Mouse (Mus musculus) liver, embryonic 11.5 days (tissue): ENCODE results near the gene Hoxc4. TPM values are rescaled to one million over a fixed set of nuclear protein-coding genes. Genes with fewer than 3 reads are reported as not detected.

Experiments
- ATAC-seq: fragments of 200-750 bp; cut with Nextera tagmentation; replicated peaks from 2 replicates; pipeline ENCODE4 v1.8.0; 2017; ENCODE audit warnings: moderate number of reproducible peaks, mild to moderate bottlenecking, moderate TSS enrichment, moderate library complexity; ENCODE audit not compliant: low FRiP score
- DNase-seq: peaks from one replicate; pipeline ENCODE4 v3.0.0-alpha.2; 2017; ENCODE audit warnings: low spot score
- H3K27ac ChIP-seq: fragments of 300-500 bp; sonication (generic); 2 replicates; pipeline ENCODE4 v1.5.1; 2014; ENCODE audit warnings: mild to moderate bottlenecking, low read depth, low read length, control low read depth
- H3K27me3 ChIP-seq: fragments of 300-500 bp; sonication (generic); replicated peaks from 2 replicates; pipeline ENCODE4 v1.6.1; 2014; ENCODE audit warnings: low read length, mixed read lengths; ENCODE audit not compliant: control insufficient read depth, insufficient read depth
- H3K36me3 ChIP-seq: fragments of 300-500 bp; sonication (generic); 2 replicates; pipeline ENCODE4 v1.6.1; 2014; ENCODE audit warnings: mild to moderate bottlenecking, low read length, moderate library complexity, mixed read lengths; ENCODE audit not compliant: control insufficient read depth, insufficient read depth
- H3K4me1 ChIP-seq: fragments of 300-500 bp; sonication (generic); replicated peaks from 2 replicates; pipeline ENCODE4 v1.6.1; 2014; ENCODE audit warnings: low read length, mixed read lengths; ENCODE audit not compliant: control insufficient read depth, insufficient read depth
- H3K4me2 ChIP-seq: fragments of 300-500 bp; sonication (generic); 2 replicates; pipeline ENCODE4 v1.6.1; 2014; ENCODE audit warnings: mild to moderate bottlenecking, control low read depth, moderate library complexity
- H3K4me3 ChIP-seq: fragments of 300-500 bp; sonication (generic); 2 replicates; pipeline ENCODE4 v1.5.1; 2014; ENCODE audit warnings: low read depth, low read length, control low read depth
- H3K9ac ChIP-seq: fragments of 300-500 bp; sonication (generic); 2 replicates; pipeline ENCODE4 v1.6.1; 2014; ENCODE audit warnings: low read depth, low read length, control low read depth
- H3K9me3 ChIP-seq: fragments of 300-500 bp; sonication (generic); 2 replicates; pipeline ENCODE4 v1.6.1; 2016; ENCODE audit warnings: low read length, inconsistent platforms, mixed read lengths; ENCODE audit not compliant: control insufficient read depth
- WGBS: fragments of 180-500 bp; shearing (Covaris S2); extraction: QIAGEN DNeasy Blood & Tissue Kit; methylation state at CpG from one replicate; pipeline ENCODE4 v1.1.7; 2014; 5-methylcytosine and 5-hydroxymethylcytosine counted together
- polyA plus RNA-seq: library from polyadenylated mRNA; unstranded; fragments of >200 nt; fragmentation: Nextera tagmentation; extraction: Ambion mirVana; gene quantifications from 2 replicates; pipeline ENCODE4 v1.2.1, GENCODE M21; 2014

The Hoxc4 gene
- polyA plus RNA-seq, 1 experiment from 2014 or later = 6.2 TPM

- peak overlapping the region; percentile 59 for H3K4me2 ChIP-seq
- H3K9ac ChIP-seq = no peak overlapping the region
- H3K4me3 ChIP-seq = peak overlapping the region; percentile 42
- ATAC-seq (no peak), DNase-seq (no peak)
- peaks cover 99% of the 10 kb centered on the region for H3K27me3 ChIP-seq
- H3K9me3 ChIP-seq = no peaks in the 10 kb centered on the region
- H3K36me3 ChIP-seq = no peaks in the 10 kb centered on the region
- H3K27ac ChIP-seq = no peak overlapping the region
- H3K4me1 ChIP-seq = no peaks in the 10 kb centered on the region
- 5% methylated on average over 17 of the region's 17 CpGs for WGBS
Measured at GRCm38 (mm10) chr15:103013238-103013984, 5.3 kb upstream of the Hoxc4 start.

DNA sequence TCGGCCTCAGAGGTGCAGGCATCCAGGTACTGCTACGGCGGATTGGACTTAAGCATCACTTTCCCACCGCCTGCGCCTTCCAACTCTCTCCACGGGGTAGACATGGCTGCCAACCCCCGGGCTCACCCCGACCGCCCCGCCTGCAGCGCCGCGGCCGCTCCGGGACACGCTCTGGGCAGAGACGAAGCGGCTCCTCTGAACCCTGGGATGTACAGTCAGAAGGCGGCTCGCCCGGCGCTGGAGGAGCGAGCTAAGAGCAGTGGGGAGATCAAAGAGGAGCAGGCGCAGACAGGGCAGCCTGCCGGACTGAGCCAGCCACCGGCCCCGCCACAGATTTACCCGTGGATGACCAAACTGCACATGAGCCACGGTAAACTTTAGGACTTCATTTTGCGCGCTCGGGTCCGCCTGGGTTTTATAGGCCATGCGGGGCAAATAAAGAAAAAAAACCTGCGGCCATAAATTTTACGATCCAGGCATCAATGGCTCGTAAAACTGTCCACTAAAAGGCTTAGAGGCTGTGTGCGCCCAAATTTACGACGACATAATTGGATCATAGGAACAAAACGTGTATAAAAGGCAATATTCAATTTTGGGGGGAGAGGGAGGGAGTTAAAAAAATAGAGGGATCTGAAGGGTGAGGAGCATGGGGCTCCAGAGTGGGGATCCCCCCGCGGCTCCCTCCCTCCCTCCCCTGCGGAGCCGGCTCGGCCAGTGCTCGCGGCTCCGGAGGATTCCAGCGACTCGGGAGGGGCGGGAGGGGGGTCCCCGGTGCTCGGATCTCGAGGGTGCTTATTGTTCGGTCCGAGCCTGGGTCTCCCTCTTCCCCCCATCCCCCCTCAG lies 4.3 kb upstream of the Hoxc4 start:
- no peaks in the 10 kb centered on the region for H3K9me3 ChIP-seq
- peaks cover 99% of the 10 kb centered on the region for H3K27me3 ChIP-seq
- H3K9ac ChIP-seq = peak overlapping the region; percentile 52
- peak overlapping the region; percentile 54; the same call in 1 of the 2 replicates for H3K27ac ChIP-seq
- H3K4me3 ChIP-seq = peak overlapping the region; percentile 42
- no peaks in the 10 kb centered on the region for H3K4me1 ChIP-seq
- DNase-seq (no peak), ATAC-seq (no peak)
- 3% methylated on average over 45 of the region's 57 CpGs for WGBS
- H3K36me3 ChIP-seq = no peaks in the 10 kb centered on the region
- peak overlapping the region; percentile 59 for H3K4me2 ChIP-seq

DNA sequence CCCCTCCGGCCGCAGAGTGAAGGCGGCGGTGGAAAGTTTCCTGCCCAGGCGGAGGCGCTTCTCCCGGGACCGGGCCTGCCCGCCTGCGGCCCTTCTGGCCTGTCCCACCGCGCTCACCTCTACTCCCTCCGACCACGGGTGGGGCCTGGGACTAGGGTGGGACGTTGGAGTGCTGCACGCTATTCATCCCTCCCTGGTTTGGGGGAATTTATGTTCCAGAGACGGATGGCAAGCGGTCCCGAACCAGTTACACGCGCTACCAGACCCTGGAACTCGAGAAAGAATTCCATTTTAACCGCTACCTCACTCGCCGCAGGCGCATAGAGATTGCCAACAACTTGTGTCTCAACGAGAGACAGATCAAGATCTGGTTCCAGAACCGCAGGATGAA lies 3.7 kb upstream of the Hoxc4 start:
- no peak for DNase-seq
- Histone ChIP-seq H3K4me3 (peak overlapping the region; percentile 42), H3K9ac (peak overlapping the region; percentile 52), H3K27me3 (peaks cover 99% of the 10 kb centered on the region), H3K4me1 (no peaks in the 10 kb centered on the region), H3K4me2 (peak overlapping the region; percentile 59), H3K9me3 (no peaks in the 10 kb centered on the region), H3K36me3 (no peaks in the 10 kb centered on the region), H3K27ac (peak overlapping the region; percentile 32; the same call in 1 of the 2 replicates)
- under 1% methylated on average over 28 of the region's 28 CpGs for WGBS
- no peak for ATAC-seq

- H3K27me3 ChIP-seq = peaks cover 99% of the 10 kb centered on the region
- ATAC-seq (no peak), DNase-seq (no peak)
- H3K4me3 ChIP-seq = peak overlapping the region; percentile 42
- 0 out of 2 replicates have a peak overlapping the region, but pooled peaks have one; percentile 32 for H3K27ac ChIP-seq
- WGBS = 6% methylated on average over 19 of the region's 19 CpGs
- peak overlapping the region; percentile 9; the same call in 1 of the 2 replicates for H3K9ac ChIP-seq
- H3K4me1 ChIP-seq = no peaks in the 10 kb centered on the region
- H3K36me3 ChIP-seq = no peaks in the 10 kb centered on the region
- no peaks in the 10 kb centered on the region for H3K9me3 ChIP-seq
- H3K4me2 ChIP-seq = peak overlapping the region; percentile 59
Measured at GRCm38 (mm10) chr15:103015406-103016166, 3.1 kb upstream of the Hoxc4 start.

- ATAC-seq (no peak), DNase-seq (no peak)
- H3K9me3 ChIP-seq = no peaks in the 10 kb centered on the region
- H3K27me3 ChIP-seq = peaks cover 95% of the 10 kb centered on the region
- under 1% methylated on average over 8 of the region's 8 CpGs for WGBS
- H3K4me3 ChIP-seq = no peak overlapping the region
- H3K36me3 ChIP-seq = no peaks in the 10 kb centered on the region
- no peaks in the 10 kb centered on the region for H3K4me1 ChIP-seq
- H3K9ac ChIP-seq = no peak overlapping the region
- H3K4me2 ChIP-seq = peak overlapping the region; percentile 15; the same call in 1 of the 2 replicates
- no peak overlapping the region for H3K27ac ChIP-seq
Measured at GRCm38 (mm10) chr15:103020899-103021418, 2.2 kb downstream of the Hoxc4 start.

DNA sequence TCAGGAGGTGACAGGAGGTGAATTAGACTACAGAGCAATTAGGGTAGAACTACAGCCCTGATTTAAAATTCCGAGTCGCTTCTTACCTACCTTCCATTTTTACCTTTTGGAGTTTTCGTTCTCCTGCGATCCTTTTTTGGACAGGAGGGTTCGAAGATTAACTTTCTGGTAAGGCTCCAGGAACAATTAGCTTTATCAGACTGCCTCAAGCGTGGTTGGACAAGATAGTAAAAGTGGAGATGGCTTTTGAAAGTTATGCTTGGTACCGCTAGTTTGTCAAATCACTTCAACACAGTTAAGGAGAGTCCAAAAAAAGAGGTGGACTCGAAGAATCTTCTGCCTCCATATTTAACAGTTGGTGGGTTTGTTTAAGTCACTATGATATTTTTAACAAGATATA lies 2.8 kb downstream of the Hoxc4 start:
- no peaks in the 10 kb centered on the region for H3K9me3 ChIP-seq
- peaks cover 95% of the 10 kb centered on the region for H3K27me3 ChIP-seq
- H3K4me1 ChIP-seq = no peaks in the 10 kb centered on the region
- ATAC-seq (no peak), DNase-seq (no peak)
- H3K36me3 ChIP-seq = no peaks in the 10 kb centered on the region
- no peak overlapping the region for H3K27ac ChIP-seq
- no peak overlapping the region for H3K4me3 ChIP-seq
- H3K9ac ChIP-seq = no peak overlapping the region
- WGBS = 15% methylated on average over 8 of the region's 8 CpGs
- H3K4me2 ChIP-seq = peak overlapping the region; percentile 15; the same call in 1 of the 2 replicates

- no peak overlapping the region for H3K27ac ChIP-seq
- H3K9me3 ChIP-seq = no peaks in the 10 kb centered on the region
- no peak overlapping the region for H3K4me2 ChIP-seq
- DNase-seq (no peak), ATAC-seq (no peak)
- H3K9ac ChIP-seq = no peak overlapping the region
- H3K27me3 ChIP-seq = peaks cover 95% of the 10 kb centered on the region
- H3K36me3 ChIP-seq = no peaks in the 10 kb centered on the region
- WGBS = 4% methylated on average over 2 of the region's 2 CpGs
- no peaks in the 10 kb centered on the region for H3K4me1 ChIP-seq
- H3K4me3 ChIP-seq = no peak overlapping the region
Measured at GRCm38 (mm10) chr15:103024131-103024530, 5.4 kb downstream of the Hoxc4 start.
